Mouse (Mus musculus): ENCODE measurements around the gene Rasa3.

DNA sequence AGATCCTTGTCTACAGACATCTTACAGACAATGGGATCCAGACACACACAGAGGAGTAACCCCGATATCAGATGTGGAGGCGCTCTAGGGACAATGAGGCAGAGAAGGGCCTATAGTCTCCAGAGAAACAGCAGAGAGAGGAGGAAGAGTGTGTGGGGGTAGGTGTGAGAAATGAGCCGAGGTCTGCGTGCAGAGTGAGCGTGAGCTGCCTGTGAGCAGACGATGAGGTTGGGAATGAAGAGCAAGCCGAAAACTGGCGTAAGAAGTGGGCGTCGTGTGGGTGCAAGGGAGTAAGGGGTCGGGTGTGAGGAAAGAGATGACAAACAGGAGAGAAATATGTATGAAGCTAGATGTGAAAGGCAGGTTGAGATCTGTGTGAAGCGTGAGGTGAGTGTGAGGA is 65.7 kb downstream of the Rasa3 start:
- TF ChIP-seq EP300 (IDR thresholded peaks at IDR 0.05) (no peak), CTCF (IDR thresholded peaks at IDR 0.05) (no peak)

All from lung, postnatal 0 days (tissue).